Mouse (Mus musculus): Measurements from ENCODE around the gene Ccdc33.

DNA sequence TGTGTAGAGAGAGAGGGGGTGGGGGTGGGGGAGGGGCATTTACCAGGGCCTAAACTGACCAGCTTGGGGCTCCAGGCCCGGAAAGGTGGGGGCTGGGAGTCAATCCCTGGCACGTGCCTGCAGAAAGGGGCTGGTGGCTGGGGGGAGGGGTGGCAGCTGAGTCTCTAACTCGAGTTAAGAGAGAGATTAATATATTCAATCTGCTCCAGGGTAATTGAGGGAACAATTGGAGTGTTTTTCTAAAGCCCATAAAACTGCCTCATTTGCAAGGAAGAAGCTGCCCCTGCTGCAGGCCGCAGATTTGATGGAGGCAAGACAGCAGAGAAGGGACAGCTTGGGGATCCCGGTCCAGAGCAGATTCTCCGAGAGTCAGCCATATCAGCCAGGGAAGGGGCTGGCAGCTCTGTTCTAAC, 5.8 kb downstream of the Ccdc33 start:
- TF ChIP-seq CTCF (IDR thresholded peaks at IDR 0.05; ENCODE audit: low read depth, low read length) (no peak), POLR2A (IDR thresholded peaks at IDR 0.05; ENCODE audit: extremely low read depth, insufficient read depth, low read length) (no peak)
